Mouse (Mus musculus) hindbrain, embryonic 16.5 days (tissue): Measurements from ENCODE around the gene Srp68. TPM values are rescaled to one million over a fixed set of nuclear protein-coding genes. Genes with fewer than 3 reads are reported as not detected.

Source experiments
- ATAC-seq: fragments of 200-750 bp; cut with Nextera tagmentation; 2 replicates; pipeline ENCODE4 v1.8.0; 2017; ENCODE audit warnings: moderate TSS enrichment, moderate library complexity
- H3K27ac ChIP-seq: fragments of 300-500 bp; sonication (generic); 2 replicates; pipeline ENCODE4 v1.5.1; 2014; ENCODE audit warnings: low read depth, mild to moderate bottlenecking, control low read depth, low read length, moderate library complexity
- H3K27me3 ChIP-seq: fragments of 300-500 bp; sonication (generic); replicated peaks from 2 replicates; pipeline ENCODE4 v1.6.1; 2014; ENCODE audit warnings: low read length; ENCODE audit not compliant: control insufficient read depth, insufficient read depth
- H3K36me3 ChIP-seq: fragments of 300-500 bp; sonication (generic); 2 replicates; pipeline ENCODE4 v1.6.1; 2014; ENCODE audit warnings: mild to moderate bottlenecking, low read length, moderate library complexity, mixed read lengths; ENCODE audit not compliant: control insufficient read depth, insufficient read depth
- H3K4me1 ChIP-seq: fragments of 300-500 bp; sonication (generic); 2 replicates; pipeline ENCODE4 v1.6.1; 2014; ENCODE audit warnings: low read depth, low read length; ENCODE audit not compliant: control insufficient read depth, insufficient read depth
- H3K4me2 ChIP-seq: fragments of 300-500 bp; sonication (generic); 2 replicates; pipeline ENCODE4 v1.6.1; 2014; ENCODE audit warnings: mild to moderate bottlenecking, low read length, control low read depth, moderate library complexity
- H3K4me3 ChIP-seq: fragments of 300-500 bp; sonication (generic); 2 replicates; pipeline ENCODE4 v1.5.1; 2014; ENCODE audit warnings: mild to moderate bottlenecking, low read length, control low read depth, moderate library complexity
- H3K9ac ChIP-seq: fragments of 300-500 bp; sonication (generic); 2 replicates; pipeline ENCODE4 v1.6.1; 2014; ENCODE audit warnings: low read depth, mild to moderate bottlenecking, control low read depth, low read length, moderate library complexity
- H3K9me3 ChIP-seq: fragments of 300-500 bp; sonication (generic); 2 replicates; pipeline ENCODE4 v1.6.1; 2014; ENCODE audit warnings: mild to moderate bottlenecking, low read length, moderate library complexity; ENCODE audit not compliant: control insufficient read depth
- WGBS: fragments of 180-500 bp; shearing (Covaris S2); extraction: QIAGEN DNeasy Blood & Tissue Kit; methylation state at CpG from one replicate; pipeline ENCODE4 v1.1.7; 2014; 5-methylcytosine and 5-hydroxymethylcytosine counted together
- polyA plus RNA-seq: library from polyadenylated mRNA; unstranded; fragments of >200 nt; fragmentation: Nextera tagmentation; extraction: Ambion mirVana; gene quantifications from 2 replicates; pipeline ENCODE4 v1.2.1, GENCODE M21; 2015

Srp68 gene
- polyA plus RNA-seq, result 61.8 and 62.4 TPM in 2 replicates

GRCm38 (mm10) chr11:116274045-116274666, at the start of gene Srp68:
Srp68 (minus strand) TSS chr11:116274217.
- Histone ChIP-seq H3K27me3 (no peaks in the 10 kb centered on the region), H3K4me1 (peaks cover 18% of the 10 kb centered on the region), H3K27ac (peak within 1 kb of the TSS; percentile 93), H3K9me3 (no peaks in the 10 kb centered on the region), H3K36me3 (peaks cover 4% of the 10 kb centered on the region), H3K9ac (peak within 1 kb of the TSS; percentile 93), H3K4me3 (peak within 1 kb of the TSS; percentile 95), H3K4me2 (peak within 1 kb of the TSS; percentile 89)
- ATAC-seq, result peak; percentile 100
- 2% methylated on average over 32 of the region's 32 CpGs for WGBS

DNA sequence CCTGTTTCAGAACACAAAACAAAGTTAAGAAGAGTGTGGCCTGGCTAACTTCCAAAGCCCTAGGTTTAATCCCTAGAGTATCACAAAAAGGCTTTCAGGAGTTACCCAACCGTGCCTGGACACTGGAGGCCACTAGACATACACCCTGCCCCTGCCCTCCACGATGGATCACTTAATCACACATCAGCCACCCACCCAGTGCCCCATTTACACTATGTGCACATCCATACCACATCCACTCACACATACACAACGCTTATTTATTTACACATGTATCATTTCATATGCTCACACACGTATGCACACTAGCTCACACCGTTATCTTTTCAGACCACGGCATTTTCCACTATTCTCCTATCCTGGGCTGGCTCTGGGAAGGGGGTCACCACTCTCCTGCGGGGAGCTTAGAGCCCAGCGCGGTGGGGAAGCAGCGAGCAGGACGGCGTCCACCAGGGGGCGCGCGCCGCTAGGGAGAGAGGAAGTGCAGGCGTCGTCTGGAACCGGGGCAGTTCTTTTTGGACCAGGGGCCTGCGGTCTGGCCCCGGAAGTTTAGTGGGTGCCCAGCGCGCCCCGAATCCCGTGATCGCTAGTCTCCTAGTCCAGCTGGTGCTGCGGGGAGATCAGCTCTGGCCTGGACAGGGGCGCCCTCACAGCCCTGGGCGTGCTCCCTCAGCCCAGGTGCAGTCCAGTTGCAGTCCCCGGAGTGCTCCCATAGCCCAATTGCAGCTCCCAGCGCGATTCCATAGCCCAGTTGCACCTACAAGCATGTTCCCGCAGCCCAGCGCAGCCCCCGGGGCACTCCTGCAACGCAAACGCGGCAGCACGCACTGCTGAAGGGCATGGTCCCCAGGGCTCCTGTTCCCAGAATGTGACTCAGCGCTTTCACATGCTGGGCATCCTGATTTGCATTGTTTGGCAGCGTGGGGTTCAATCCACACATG, 45.0 kb upstream of the Srp68 start:
- Histone ChIP-seq H3K9ac (peak overlapping the region; percentile 63), H3K4me2 (peak overlapping the region; percentile 84), H3K36me3 (no peaks in the 10 kb centered on the region), H3K9me3 (no peaks in the 10 kb centered on the region), H3K27ac (no peak overlapping the region), H3K27me3 (no peaks in the 10 kb centered on the region), H3K4me1 (peaks cover 5% of the 10 kb centered on the region), H3K4me3 (peak overlapping the region; percentile 38)
- ATAC-seq, result peak; percentile 91
- 1% methylated on average over 38 of the region's 41 CpGs for WGBS

DNA sequence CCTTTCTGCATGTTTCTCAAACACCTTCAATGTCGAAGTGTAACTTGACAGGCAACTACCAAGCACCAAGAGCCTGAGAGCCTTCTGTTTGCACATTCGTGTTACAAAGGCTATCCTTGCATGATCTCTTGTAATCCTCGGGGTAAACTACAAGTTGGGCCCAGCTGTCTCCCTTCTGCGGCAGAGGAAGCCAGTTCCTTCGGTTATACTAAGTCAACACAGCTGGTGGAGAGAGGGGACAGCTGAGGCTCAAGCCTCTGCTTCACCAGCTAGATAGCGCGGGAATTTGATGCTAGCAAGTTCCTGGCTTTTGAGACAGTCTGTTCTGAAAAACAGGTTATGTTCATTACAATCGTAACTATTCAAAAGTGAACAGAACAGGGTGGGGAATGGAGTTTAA, 38.3 kb upstream of the Srp68 start:
- Histone ChIP-seq H3K27ac (no peak overlapping the region), H3K9me3 (no peaks in the 10 kb centered on the region), H3K4me2 (no peak overlapping the region), H3K9ac (no peak overlapping the region), H3K4me1 (peaks cover 6% of the 10 kb centered on the region; the same call in 1 of the 2 replicates), H3K4me3 (no peak overlapping the region), H3K27me3 (no peaks in the 10 kb centered on the region), H3K36me3 (no peaks in the 10 kb centered on the region)
- WGBS, result 60% methylated on average over 8 of the region's 8 CpGs
- no peak for ATAC-seq

DNA sequence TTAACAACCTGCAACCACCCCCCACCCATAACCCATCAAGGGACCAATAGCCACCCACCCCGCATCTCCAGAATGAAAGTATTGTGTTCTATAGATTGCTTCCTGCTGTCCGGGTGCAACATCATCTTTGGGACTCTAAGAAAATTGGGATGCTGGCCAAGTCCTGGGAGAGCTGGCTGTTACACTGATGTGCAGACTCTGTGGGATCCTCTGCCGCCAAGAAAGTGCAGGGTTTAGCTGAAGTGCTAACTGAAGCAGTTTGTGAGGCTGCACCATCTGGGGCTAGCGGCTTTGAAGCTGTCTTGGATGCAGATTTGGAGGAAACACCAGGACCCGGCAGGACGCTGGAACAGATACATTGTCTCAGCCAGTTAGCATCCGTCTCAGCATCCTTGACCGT, 37.2 kb upstream of the Srp68 start:
- WGBS, result 39% methylated on average over 8 of the region's 8 CpGs
- Histone ChIP-seq H3K4me1 (peaks cover 6% of the 10 kb centered on the region; the same call in 1 of the 2 replicates), H3K27me3 (no peaks in the 10 kb centered on the region), H3K9me3 (no peaks in the 10 kb centered on the region), H3K9ac (no peak overlapping the region; the same call in 1 of the 2 replicates), H3K4me2 (no peak overlapping the region), H3K4me3 (no peak overlapping the region), H3K27ac (0 out of 2 replicates have a peak overlapping the region, but pooled peaks have one; percentile 12), H3K36me3 (no peaks in the 10 kb centered on the region)
- no peak for ATAC-seq

DNA sequence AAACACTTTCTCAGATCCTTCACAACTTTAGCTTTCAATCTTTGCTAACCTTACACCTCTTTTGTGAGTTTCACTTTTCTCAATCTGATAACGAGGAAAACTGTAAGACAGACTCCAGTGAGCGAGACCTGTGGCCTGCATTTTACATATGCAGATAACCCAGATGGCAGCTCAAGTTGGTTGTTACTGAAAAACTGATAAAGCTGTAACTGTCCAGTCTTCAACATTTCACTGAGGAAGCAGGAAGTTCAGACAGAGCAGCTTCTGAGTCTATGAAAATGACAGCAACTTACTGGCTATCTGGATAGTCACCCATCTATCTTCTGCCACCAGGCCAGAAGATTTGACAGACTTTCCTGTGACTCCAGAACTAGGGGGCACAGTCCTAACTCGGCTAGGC, 35.6 kb upstream of the Srp68 start:
- H3K9ac ChIP-seq, result no peak overlapping the region
- WGBS, result 84% methylated on average over 3 of the region's 3 CpGs
- H3K4me1 ChIP-seq, result peaks cover 13% of the 10 kb centered on the region
- H3K27me3 ChIP-seq, result no peaks in the 10 kb centered on the region
- no peaks in the 10 kb centered on the region for H3K9me3 ChIP-seq
- H3K27ac ChIP-seq, result no peak overlapping the region
- no peak overlapping the region for H3K4me3 ChIP-seq
- no peak overlapping the region for H3K4me2 ChIP-seq
- ATAC-seq, result no peak
- H3K36me3 ChIP-seq, result peaks cover under 1% of the 10 kb centered on the region; the same call in 1 of the 2 replicates

GRCm38 (mm10) chr11:116307762-116308531, 33.9 kb upstream of the Srp68 start:
- Histone ChIP-seq H3K9ac (no peak overlapping the region), H3K36me3 (peaks cover 15% of the 10 kb centered on the region), H3K27me3 (no peaks in the 10 kb centered on the region), H3K27ac (no peak overlapping the region), H3K4me3 (no peak overlapping the region), H3K4me2 (no peak overlapping the region), H3K4me1 (peaks cover 13% of the 10 kb centered on the region), H3K9me3 (no peaks in the 10 kb centered on the region)
- ATAC-seq, result no peak
- 93% methylated on average over 12 of the region's 12 CpGs for WGBS

DNA sequence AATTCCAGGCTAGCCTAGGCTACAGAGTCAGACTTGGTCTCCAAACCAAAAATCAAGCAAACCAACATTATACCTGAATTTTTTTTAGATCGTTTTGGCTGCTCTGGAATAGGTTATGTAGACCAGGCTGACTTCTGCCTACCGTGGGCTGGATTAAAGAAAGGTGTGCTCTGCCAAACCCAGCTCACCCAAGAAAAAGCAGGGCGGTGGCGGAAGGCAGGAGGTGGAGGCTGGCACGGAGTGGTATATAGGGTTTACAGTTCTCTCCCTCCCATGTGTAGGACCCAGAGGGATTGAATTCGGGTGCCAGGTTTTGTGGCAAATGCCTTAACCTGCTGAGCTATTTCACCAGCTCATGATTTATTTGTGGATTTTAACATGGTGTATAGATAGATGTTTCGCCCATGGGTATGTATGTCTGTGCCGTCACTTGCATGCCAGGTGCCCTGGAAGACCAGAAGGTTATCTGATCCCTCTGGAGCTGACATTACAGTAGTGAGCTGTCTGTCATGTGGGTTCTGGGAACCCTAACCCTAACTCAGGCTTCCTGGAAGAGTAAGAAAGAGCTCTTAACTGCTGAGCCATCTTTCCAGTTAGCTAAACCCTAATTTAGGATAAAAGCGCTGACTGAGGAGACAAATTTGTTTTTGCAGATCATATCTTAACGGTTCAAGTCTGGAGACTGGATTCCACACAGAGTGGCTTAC, 33.2 kb upstream of the Srp68 start, which contains the start of gene Exoc7:
Gene Exoc7 (minus strand): TSS at position 215 of the 707 bp plus-strand sequence.
- Histone ChIP-seq H3K36me3 (peaks cover 21% of the 10 kb centered on the region), H3K27ac (peak within 1 kb of the TSS; percentile 57), H3K9ac (peak within 1 kb of the TSS; percentile 73), H3K4me3 (peak within 1 kb of the TSS; percentile 74), H3K9me3 (no peaks in the 10 kb centered on the region), H3K4me1 (peaks cover 13% of the 10 kb centered on the region), H3K4me2 (peak within 1 kb of the TSS; percentile 69), H3K27me3 (no peaks in the 10 kb centered on the region)
- WGBS, result 86% methylated on average over 10 of the region's 10 CpGs
- no peak for ATAC-seq

GRCm38 (mm10) chr11:116306126-116306982, 32.3 kb upstream of the Srp68 start:
- H3K9me3 ChIP-seq, result no peaks in the 10 kb centered on the region
- peak overlapping the region; percentile 57 for H3K27ac ChIP-seq
- ATAC-seq, result peak; percentile 95
- peak overlapping the region; percentile 74 for H3K4me3 ChIP-seq
- H3K27me3 ChIP-seq, result no peaks in the 10 kb centered on the region
- peaks cover 11% of the 10 kb centered on the region for H3K4me1 ChIP-seq
- H3K4me2 ChIP-seq, result peak overlapping the region; percentile 69
- peaks cover 29% of the 10 kb centered on the region for H3K36me3 ChIP-seq
- peak overlapping the region; percentile 73 for H3K9ac ChIP-seq
- 2% methylated on average over 53 of the region's 53 CpGs for WGBS
